Mouse (Mus musculus) G1E (cell line): ENCODE results near the gene Aurkaip1.

Experiments used
- CTCF ChIP-seq: IDR thresholded peaks from 2 replicates; pipeline ENCODE4 v1.5.1; 2012; ENCODE audit warnings: low read depth, low read length, inconsistent platforms, mixed read lengths
- GATA1 ChIP-seq: IDR thresholded peaks from 2 replicates; pipeline ENCODE4 v1.6.1; 2012; ENCODE audit warnings: borderline replicate concordance, low read length, inconsistent platforms, mixed read lengths

GRCm38 (mm10) chr4:155831205-155831766 lies at the start of gene Aurkaip1:
- no peak for TF ChIP-seq GATA1
- TF ChIP-seq CTCF = peak; percentile 56
